Mouse (Mus musculus) C2C12 (cell line): ENCODE measurements at regions not wholly inside any gene's neighbourhood (a gene's known extent, or its start where the extent isn't known, plus 50 kb on each side); places are given as distances from the start of the nearest gene placed in this dataset.

ENCODE experiments used
- H3K27me3 ChIP-seq: one replicate; pipeline ENCODE4 v1.6.1; 2011; ENCODE audit not compliant: control insufficient read depth, insufficient read depth, insufficient read length
- H3K36me3 ChIP-seq: one replicate; pipeline ENCODE4 v1.6.1; 2011; ENCODE audit not compliant: control insufficient read depth, insufficient read depth
- H3K4me3 ChIP-seq: one replicate; pipeline ENCODE4 v1.5.1; 2011; ENCODE audit warnings: mild to moderate bottlenecking, control low read depth; ENCODE audit not compliant: poor library complexity, insufficient read depth, severe bottlenecking
- H3K79me2 ChIP-seq: one replicate; pipeline ENCODE4 v1.6.1; 2011; ENCODE audit not compliant: control insufficient read depth, insufficient read depth
- H3K79me3 ChIP-seq: one replicate; pipeline ENCODE4 v1.6.1; 2011; ENCODE audit warnings: low read depth, control low read depth
- H3ac ChIP-seq: one replicate; pipeline ENCODE3; 2011; ENCODE audit warnings: low read depth; ENCODE audit not compliant: control insufficient read depth, insufficient read length
- CEBPB ChIP-seq: IDR thresholded peaks from one replicate; pipeline ENCODE4 v1.6.1; 2011; ENCODE audit warnings: low read depth, mild to moderate bottlenecking, control low read depth, moderate library complexity
- CTCF ChIP-seq: IDR thresholded peaks from one replicate; pipeline ENCODE4 v1.5.1; 2011; ENCODE audit not compliant: control insufficient read depth, insufficient read depth, insufficient read length
- FOSL1 ChIP-seq: IDR thresholded peaks from one replicate; pipeline ENCODE4 v1.8.0; 2011; ENCODE audit warnings: mild to moderate bottlenecking, low read length; ENCODE audit not compliant: poor library complexity, insufficient read depth, severe bottlenecking
- MAX ChIP-seq: IDR thresholded peaks from one replicate; pipeline ENCODE4 v1.6.1; 2011; ENCODE audit warnings: mild to moderate bottlenecking, control low read depth
- MYOD1 ChIP-seq: IDR thresholded peaks from one replicate; pipeline ENCODE4 v1.6.1; 2011; ENCODE audit warnings: low read depth; ENCODE audit not compliant: control insufficient read depth, insufficient read length
- MYOG ChIP-seq: IDR thresholded peaks from one replicate; pipeline ENCODE4 v1.6.1; 2011; ENCODE audit not compliant: control insufficient read depth, insufficient read length; ENCODE audit errors: extremely low read depth
- USF1 ChIP-seq: IDR thresholded peaks from one replicate; pipeline ENCODE4 v1.6.1; 2011; ENCODE audit warnings: low read depth, mild to moderate bottlenecking, control low read depth, moderate library complexity

GRCm38 (mm10) chr8:31314692-31315358 lies 2113.7 kb upstream of the 5930422O12Rik start:
- Histone ChIP-seq H3K79me3 (no peaks in the 10 kb centered on the region), H3ac (no peak overlapping the region), H3K27me3 (no peaks in the 10 kb centered on the region), H3K36me3 (no peaks in the 10 kb centered on the region), H3K4me3 (no peak overlapping the region), H3K79me2 (no peaks in the 10 kb centered on the region)
- TF ChIP-seq MAX (no peak), FOSL1 (no peak), MYOG (no peak), MYOD1 (no peak), USF1 (no peak), CTCF (no peak), CEBPB (no peak)

GRCm38 (mm10) chr8:31315359-31315705 lies 2113.2 kb upstream of the 5930422O12Rik start:
- no peak overlapping the region for H3ac ChIP-seq

GRCm38 (mm10) chr8:31333545-31334297 lies 2094.8 kb upstream of the 5930422O12Rik start:
- no peaks in the 10 kb centered on the region for H3K79me3 ChIP-seq
- H3K27me3 ChIP-seq, result no peaks in the 10 kb centered on the region
- no peaks in the 10 kb centered on the region for H3K36me3 ChIP-seq
- H3ac ChIP-seq, result no peak overlapping the region
- H3K4me3 ChIP-seq, result no peak overlapping the region
- H3K79me2 ChIP-seq, result no peaks in the 10 kb centered on the region
- no peak for TF ChIP-seq USF1
- no peak for TF ChIP-seq CEBPB
- TF ChIP-seq MYOD1, result no peak
- TF ChIP-seq CTCF, result no peak
- TF ChIP-seq FOSL1, result no peak
- no peak for TF ChIP-seq MYOG
- TF ChIP-seq MAX, result no peak

More at GRCm38 (mm10) chr8:31315359-31315705, 2113.2 kb upstream of the 5930422O12Rik start:
- Histone ChIP-seq H3K36me3 (no peaks in the 10 kb centered on the region), H3K79me3 (no peaks in the 10 kb centered on the region), H3K79me2 (no peaks in the 10 kb centered on the region), H3K27me3 (no peaks in the 10 kb centered on the region), H3K4me3 (no peak overlapping the region)
- TF ChIP-seq MAX, result no peak

GRCm38 (mm10) chr8:31348504-31348903 lies 2080.0 kb upstream of the 5930422O12Rik start:
- TF ChIP-seq MAX (no peak), USF1 (no peak), CTCF (no peak), FOSL1 (no peak), CEBPB (no peak), MYOG (no peak), MYOD1 (no peak)
- Histone ChIP-seq H3K4me3 (no peak overlapping the region), H3K27me3 (no peaks in the 10 kb centered on the region), H3K36me3 (no peaks in the 10 kb centered on the region), H3ac (no peak overlapping the region), H3K79me3 (no peaks in the 10 kb centered on the region), H3K79me2 (no peaks in the 10 kb centered on the region)

GRCm38 (mm10) chr8:31369636-31370035 lies 2058.9 kb upstream of the 5930422O12Rik start:
- Histone ChIP-seq H3K36me3 (no peaks in the 10 kb centered on the region), H3K79me3 (no peaks in the 10 kb centered on the region), H3K4me3 (no peak overlapping the region), H3ac (no peak overlapping the region), H3K27me3 (no peaks in the 10 kb centered on the region), H3K79me2 (no peaks in the 10 kb centered on the region)
- TF ChIP-seq MAX (no peak), MYOG (no peak), CTCF (no peak), USF1 (no peak), CEBPB (no peak), FOSL1 (no peak), MYOD1 (no peak)

- Histone ChIP-seq H3ac (no peak overlapping the region), H3K79me3 (no peaks in the 10 kb centered on the region), H3K36me3 (no peaks in the 10 kb centered on the region), H3K27me3 (no peaks in the 10 kb centered on the region), H3K4me3 (no peak overlapping the region), H3K79me2 (no peaks in the 10 kb centered on the region)
- TF ChIP-seq CTCF (no peak), MYOD1 (no peak), MAX (no peak), MYOG (no peak), FOSL1 (no peak), USF1 (no peak), CEBPB (no peak)
Measured at GRCm38 (mm10) chr8:31370137-31371010, 2058.1 kb upstream of the 5930422O12Rik start.
